Mouse (Mus musculus): ENCODE data around the gene H2-DMb2. TPM values are rescaled to one million over a fixed set of nuclear protein-coding genes. Genes with fewer than 3 reads are reported as not detected.

H2-DMb2 gene
- total and polyA plus RNA-seq, 3 experiments = 0.77 to 1.5 TPM; not detected in 1

DNA sequence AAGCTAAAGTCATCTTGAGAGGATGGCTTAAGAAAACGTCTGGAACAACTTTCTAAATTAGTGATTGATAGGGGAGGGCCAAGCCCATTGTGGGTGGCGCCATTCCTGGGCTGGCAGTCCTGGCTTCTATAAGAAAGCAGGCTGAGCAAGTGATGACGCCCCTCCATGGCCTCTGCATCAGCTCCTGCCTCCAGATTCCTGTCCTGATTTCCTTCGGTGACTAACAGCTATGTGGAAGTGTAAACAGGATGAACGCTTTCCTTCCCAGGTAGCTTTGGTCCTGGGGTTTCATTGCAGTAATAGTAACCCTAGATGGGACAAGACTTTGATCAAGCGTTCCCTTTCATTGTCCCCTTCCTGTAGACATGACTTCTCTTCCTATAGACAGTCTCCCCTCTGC, 35.9 kb downstream of the H2-DMb2 start:
- H3K36me3 ChIP-seq (ENCODE audit: control insufficient read depth in 1 of 2, insufficient read depth in 2 of 2, low read length in 2 of 2) = peaks cover 0 to 2% of the 10 kb centered on the region in 2 experiments; a peak in 1 of 4 replicates
- no peak overlapping the region for H3K4me3 ChIP-seq (ENCODE audit: control insufficient read depth in 1 of 2, insufficient read depth in 1 of 2, low read depth in 2 of 2, low read length in 2 of 2)
- TF ChIP-seq TBP (IDR thresholded peaks at IDR 0.05; ENCODE audit: low read depth, low read length) = no peak
- TF ChIP-seq ZC3H11A (IDR thresholded peaks at IDR 0.05; ENCODE audit: low read depth, low read length) = no peak
- TF ChIP-seq JUND (IDR thresholded peaks at IDR 0.05; ENCODE audit: low read depth, low read length) = no peak
- TF ChIP-seq CHD2 (IDR thresholded peaks at IDR 0.05; ENCODE audit: low read length) = no peak
- no peak for TF ChIP-seq ZNF384 (IDR thresholded peaks at IDR 0.05; ENCODE audit: low read depth, low read length)
- TF ChIP-seq ETS1 (IDR thresholded peaks at IDR 0.05; ENCODE audit: low read depth, low read length) = no peak
- TF ChIP-seq BHLHE40 (IDR thresholded peaks at IDR 0.05; ENCODE audit: borderline replicate concordance, low read depth, low read length) = no peak
- TF ChIP-seq MYB (IDR thresholded peaks at IDR 0.05; ENCODE audit: low read depth, low read length) = no peak
- no peak for TF ChIP-seq SMC3 (IDR thresholded peaks at IDR 0.05; ENCODE audit: low read depth, low read length)
- TF ChIP-seq NELFE (IDR thresholded peaks at IDR 0.05; ENCODE audit: low read depth, low read length) = no peak
- TF ChIP-seq RCOR1 (IDR thresholded peaks at IDR 0.05; ENCODE audit: low read depth, low read length) = no peak
- TF ChIP-seq GABPA (IDR thresholded peaks at IDR 0.05; ENCODE audit: low read depth, low read length) = no peak
- no peak for TF ChIP-seq CTCF (IDR thresholded peaks at IDR 0.05 in 2 of 3, conservative IDR thresholded peaks at IDR 0.05 in 1 of 3; ENCODE audit: control insufficient read depth in 1 of 3, insufficient read depth in 1 of 3, low read depth in 2 of 3, low read length in 3 of 3, poor library complexity in 1 of 3, severe bottlenecking in 1 of 3)
- no peak for TF ChIP-seq POLR2A (IDR thresholded peaks at IDR 0.05; ENCODE audit: control insufficient read depth in 1 of 2, insufficient read depth in 1 of 2, low read depth in 1 of 2, low read length in 2 of 2, poor library complexity in 1 of 2)
- TF ChIP-seq ZMIZ1 (IDR thresholded peaks at IDR 0.05; ENCODE audit: low read depth, low read length) = no peak
- no peak for TF ChIP-seq ZKSCAN1 (IDR thresholded peaks at IDR 0.05; ENCODE audit: low read depth, low read length)
- no peak for TF ChIP-seq POLR2AphosphoS2 (IDR thresholded peaks at IDR 0.05; ENCODE audit: low read length)
- peaks cover 4 to 8% of the 10 kb centered on the region in 2 experiments for H3K4me1 ChIP-seq (ENCODE audit: control insufficient read depth in 1 of 2, insufficient read depth in 2 of 2, low read length in 2 of 2)
- no peaks in the 10 kb centered on the region for H3K9me3 ChIP-seq (replicated peaks; ENCODE audit: insufficient read depth, low read length)
- H3K79me2 ChIP-seq (ENCODE audit: control insufficient read depth, insufficient read depth, low read length, poor library complexity) = no peaks in the 10 kb centered on the region
- no peaks in the 10 kb centered on the region for H3K27me3 ChIP-seq (ENCODE audit: control insufficient read depth in 1 of 2, insufficient read depth in 2 of 2, low read length in 2 of 2)
- no peak overlapping the region for H3K9ac ChIP-seq (ENCODE audit: control insufficient read depth, low read depth, low read length, poor library complexity, severe bottlenecking)
- H3K27ac ChIP-seq (ENCODE audit: control insufficient read depth, low read depth, low read length) = no peak overlapping the region
- no peak for DNase-seq (ENCODE audit: low read depth, low spot score)

DNA sequence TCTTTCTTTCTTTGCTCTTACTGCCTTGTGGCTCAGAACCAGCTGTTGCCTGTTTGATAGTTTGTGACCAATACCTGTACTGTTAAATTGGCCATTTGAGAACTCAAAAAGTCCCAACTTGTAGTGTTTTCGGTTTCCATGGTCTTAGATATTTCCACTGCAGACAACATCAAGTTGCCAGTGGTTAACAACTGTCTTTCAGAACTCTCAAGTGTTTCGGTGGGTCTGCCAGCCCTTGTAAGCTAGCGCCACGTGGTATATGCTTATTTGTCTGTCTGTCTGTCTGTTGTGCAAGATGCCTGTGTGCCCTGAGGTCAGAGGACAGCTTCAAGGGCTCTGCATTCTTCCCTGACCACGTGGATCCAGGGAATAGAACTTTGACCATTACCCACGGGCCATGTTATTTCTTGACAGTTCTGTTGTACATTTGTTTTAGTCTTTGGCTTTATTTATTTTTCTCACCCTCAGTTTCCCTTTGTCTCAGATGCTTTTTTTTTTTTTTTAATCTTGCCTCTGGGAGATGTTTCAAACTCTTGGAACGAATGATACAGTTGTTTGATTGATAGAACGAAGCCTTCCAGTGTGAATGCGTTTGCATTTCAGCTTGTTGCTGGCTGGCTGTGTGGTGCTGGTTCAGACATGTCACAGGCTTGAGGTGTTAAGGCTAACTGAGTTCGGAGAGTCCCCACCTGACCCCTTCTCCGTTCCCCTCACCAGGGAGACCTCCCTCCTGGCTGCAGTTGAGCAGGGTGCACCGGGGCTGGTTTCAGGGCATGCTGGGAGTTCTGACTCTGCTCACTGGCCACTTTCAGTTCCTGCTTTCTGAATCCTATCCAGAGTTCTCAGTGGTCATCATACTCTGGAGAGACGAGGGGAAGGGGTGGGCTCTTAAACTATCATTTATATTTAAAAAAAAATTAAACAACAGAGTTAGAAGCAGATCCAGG, 37.1 kb downstream of the H2-DMb2 start:
- TF ChIP-seq ELF1 (IDR thresholded peaks at IDR 0.05; ENCODE audit: low read depth, low read length) = no peak
- TF ChIP-seq POLR2AphosphoS5 (IDR thresholded peaks at IDR 0.05; ENCODE audit: borderline replicate concordance, low read depth, low read length) = no peak
- TF ChIP-seq SIN3A (IDR thresholded peaks at IDR 0.05; ENCODE audit: low read length) = no peak
- Histone ChIP-seq H3K27ac (ENCODE audit: control insufficient read depth, low read depth, low read length) (no peak overlapping the region), H3K4me1 (ENCODE audit: control insufficient read depth in 1 of 2, insufficient read depth in 2 of 2, low read length in 2 of 2) (peaks cover 8 to 13% of the 10 kb centered on the region in 2 experiments), H3K27me3 (ENCODE audit: control insufficient read depth in 1 of 2, insufficient read depth in 2 of 2, low read length in 2 of 2) (no peaks in the 10 kb centered on the region), H3K36me3 (ENCODE audit: control insufficient read depth in 1 of 2, insufficient read depth in 2 of 2, low read length in 2 of 2) (peaks cover 0 to 5% of the 10 kb centered on the region in 2 experiments; a peak in 2 of 4 replicates), H3K4me3 (ENCODE audit: control insufficient read depth in 1 of 2, insufficient read depth in 1 of 2, low read depth in 2 of 2, low read length in 2 of 2) (no peak overlapping the region), H3K9me3 (replicated peaks; ENCODE audit: insufficient read depth, low read length) (no peaks in the 10 kb centered on the region), H3K9ac (ENCODE audit: control insufficient read depth, low read depth, low read length, poor library complexity, severe bottlenecking) (no peak overlapping the region), H3K79me2 (ENCODE audit: control insufficient read depth, insufficient read depth, low read length, poor library complexity) (no peaks in the 10 kb centered on the region)
- no peak for DNase-seq (ENCODE audit: low read depth, low spot score)
